Mouse (Mus musculus) limb, embryonic 15.5 days (tissue): Measurements from ENCODE around the gene Nmu. TPM values are rescaled to one million over a fixed set of nuclear protein-coding genes. Genes with fewer than 3 reads are reported as not detected.

Experiments
- polyA plus RNA-seq: library from polyadenylated mRNA; unstranded; fragments of >200 nt; fragmentation: Nextera tagmentation; extraction: Ambion mirVana; gene quantifications from 2 replicates; pipeline ENCODE4 v1.2.1, GENCODE M21; 2015

Nmu gene
- polyA plus RNA-seq, 1 experiment from 2014 or later: 2.4 TPM

Other genes starting within 250 kb of the Nmu start
- gene Srd5a3, start 223.5 kb downstream of the Nmu start, polyA plus RNA-seq: 36.0 and 39.1 TPM in 2 replicates
- gene Tmem165, start 179.9 kb downstream of the Nmu start, polyA plus RNA-seq: 76.0 and 101 TPM in 2 replicates
- 11.5 and 12.1 TPM in 2 replicates for gene Clock, start 59.0 kb downstream of the Nmu start, polyA plus RNA-seq
- gene Pdcl2, start 32.6 kb downstream of the Nmu start, polyA plus RNA-seq: not detected in 2 replicates
- not detected in 2 replicates for gene Gm7271, start 120.3 kb upstream of the Nmu start, polyA plus RNA-seq
- 26.1 and 30.2 TPM in 2 replicates for gene Exoc1, start 165.5 kb upstream of the Nmu start, polyA plus RNA-seq
- 6.1 and 6.2 TPM in 2 replicates for gene Cep135, start 224.9 kb upstream of the Nmu start, polyA plus RNA-seq